Mouse (Mus musculus): ENCODE results near the gene Ephb4. TPM values are rescaled to one million over a fixed set of nuclear protein-coding genes. Genes with fewer than 3 reads are reported as not detected.

The Ephb4 gene
- total and polyA plus RNA-seq, 2 experiments from 2014 or later, result 5.5 to 18.3 TPM

DNA sequence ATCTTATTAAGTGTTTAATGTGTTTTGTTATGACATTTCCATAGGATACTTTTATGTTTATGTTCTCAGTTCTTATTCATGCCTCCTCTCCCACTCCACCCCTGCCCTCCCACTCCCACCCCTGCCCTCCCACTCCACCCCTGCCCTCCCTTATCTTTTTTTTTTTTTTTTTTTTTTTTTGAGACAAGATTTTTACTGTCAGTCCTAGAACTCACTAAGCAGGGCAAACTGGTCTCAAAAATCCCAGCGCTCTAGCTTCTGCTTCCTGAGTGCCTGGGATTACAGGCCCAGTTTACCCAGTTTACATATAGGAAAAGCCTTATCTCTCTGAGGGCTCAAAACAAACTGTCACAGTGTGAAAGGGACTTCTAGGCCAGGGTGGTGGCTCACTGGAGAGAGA is 3.5 kb upstream of the Ephb4 start:
- Histone ChIP-seq H3K4me3 (ENCODE audit: low read length) (no peak overlapping the region), H3K9me3 (ENCODE audit: low read length) (0 out of 2 replicates have a peak, but pooled peaks cover 2% of the 10 kb centered on the region), H3K4me2 (ENCODE audit: low read depth, low read length) (no peak overlapping the region), H3K4me1 (ENCODE audit: insufficient read depth, low read length) (0 out of 2 replicates have a peak, but pooled peaks cover 13% of the 10 kb centered on the region), H3K27ac (no peak overlapping the region), H3K9ac (replicated peaks; ENCODE audit: low read length) (no peak overlapping the region), H3K36me3 (ENCODE audit: insufficient read depth, low read length) (no peaks in the 10 kb centered on the region), H3K27me3 (ENCODE audit: insufficient read depth, low read length) (0 out of 2 replicates have a peak, but pooled peaks cover 6% of the 10 kb centered on the region)
- no peak for ATAC-seq
- WGBS, result 90% methylated on average over 1 of the region's 1 CpGs
- DNase-seq (ENCODE audit: low spot score), result no peak
- TF ChIP-seq CTCF (IDR thresholded peaks at IDR 0.05; ENCODE audit: low read depth), result no peak

DNA sequence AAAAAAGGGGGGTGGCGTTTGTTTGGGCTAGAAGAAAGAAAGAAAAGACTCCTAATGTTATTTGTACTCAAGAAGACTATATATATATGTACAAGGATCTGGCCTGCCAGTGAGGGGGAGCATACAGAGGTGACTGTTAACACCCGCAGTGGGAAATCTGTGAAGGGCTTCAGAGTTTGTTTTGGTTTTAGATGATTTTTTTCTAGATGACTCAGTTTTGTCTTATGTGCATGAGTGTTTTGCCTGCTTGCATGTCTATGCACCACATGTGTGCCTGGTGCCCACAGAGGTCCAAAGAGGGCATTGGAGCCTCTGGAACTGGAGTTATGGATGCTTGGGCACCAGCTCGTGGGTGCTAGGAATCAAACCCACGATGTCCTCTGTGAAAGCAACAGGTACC is 2.9 kb upstream of the Ephb4 start:
- 87% methylated on average over 4 of the region's 4 CpGs for WGBS

GRCm38 (mm10) chr5:137347856-137348255 is 2.1 kb upstream of the Ephb4 start:
- Histone ChIP-seq H3K4me1 (ENCODE audit: insufficient read depth, low read length) (0 out of 2 replicates have a peak, but pooled peaks cover 15% of the 10 kb centered on the region), H3K27me3 (ENCODE audit: insufficient read depth, low read length) (0 out of 2 replicates have a peak, but pooled peaks cover 6% of the 10 kb centered on the region), H3K4me3 (ENCODE audit: low read length) (no peak overlapping the region), H3K27ac (no peak overlapping the region), H3K4me2 (ENCODE audit: low read depth, low read length) (no peak overlapping the region), H3K9me3 (ENCODE audit: low read length) (0 out of 2 replicates have a peak, but pooled peaks cover 2% of the 10 kb centered on the region), H3K9ac (replicated peaks; ENCODE audit: low read length) (no peak overlapping the region), H3K36me3 (ENCODE audit: insufficient read depth, low read length) (no peaks in the 10 kb centered on the region)
- no peak for TF ChIP-seq CTCF (IDR thresholded peaks at IDR 0.05; ENCODE audit: low read depth)
- ATAC-seq, result no peak
- 33% methylated on average over 7 of the region's 7 CpGs for WGBS
- no peak for DNase-seq (ENCODE audit: low spot score)

More for the DNA sequence above, 2.9 kb upstream of the Ephb4 start:
- no peak overlapping the region for H3K4me2 ChIP-seq (ENCODE audit: low read depth, low read length)
- DNase-seq (ENCODE audit: low spot score) (no peak), ATAC-seq (no peak)
- no peak overlapping the region for H3K27ac ChIP-seq
- H3K4me1 ChIP-seq (ENCODE audit: insufficient read depth, low read length), result 0 out of 2 replicates have a peak, but pooled peaks cover 15% of the 10 kb centered on the region
- H3K4me3 ChIP-seq (ENCODE audit: low read length), result no peak overlapping the region
- no peaks in the 10 kb centered on the region for H3K36me3 ChIP-seq (ENCODE audit: insufficient read depth, low read length)
- H3K9me3 ChIP-seq (ENCODE audit: low read length), result 0 out of 2 replicates have a peak, but pooled peaks cover 2% of the 10 kb centered on the region
- H3K27me3 ChIP-seq (ENCODE audit: insufficient read depth, low read length), result 0 out of 2 replicates have a peak, but pooled peaks cover 6% of the 10 kb centered on the region
- H3K9ac ChIP-seq (replicated peaks; ENCODE audit: low read length), result no peak overlapping the region
- no peak for TF ChIP-seq CTCF (IDR thresholded peaks at IDR 0.05; ENCODE audit: low read depth)

DNA sequence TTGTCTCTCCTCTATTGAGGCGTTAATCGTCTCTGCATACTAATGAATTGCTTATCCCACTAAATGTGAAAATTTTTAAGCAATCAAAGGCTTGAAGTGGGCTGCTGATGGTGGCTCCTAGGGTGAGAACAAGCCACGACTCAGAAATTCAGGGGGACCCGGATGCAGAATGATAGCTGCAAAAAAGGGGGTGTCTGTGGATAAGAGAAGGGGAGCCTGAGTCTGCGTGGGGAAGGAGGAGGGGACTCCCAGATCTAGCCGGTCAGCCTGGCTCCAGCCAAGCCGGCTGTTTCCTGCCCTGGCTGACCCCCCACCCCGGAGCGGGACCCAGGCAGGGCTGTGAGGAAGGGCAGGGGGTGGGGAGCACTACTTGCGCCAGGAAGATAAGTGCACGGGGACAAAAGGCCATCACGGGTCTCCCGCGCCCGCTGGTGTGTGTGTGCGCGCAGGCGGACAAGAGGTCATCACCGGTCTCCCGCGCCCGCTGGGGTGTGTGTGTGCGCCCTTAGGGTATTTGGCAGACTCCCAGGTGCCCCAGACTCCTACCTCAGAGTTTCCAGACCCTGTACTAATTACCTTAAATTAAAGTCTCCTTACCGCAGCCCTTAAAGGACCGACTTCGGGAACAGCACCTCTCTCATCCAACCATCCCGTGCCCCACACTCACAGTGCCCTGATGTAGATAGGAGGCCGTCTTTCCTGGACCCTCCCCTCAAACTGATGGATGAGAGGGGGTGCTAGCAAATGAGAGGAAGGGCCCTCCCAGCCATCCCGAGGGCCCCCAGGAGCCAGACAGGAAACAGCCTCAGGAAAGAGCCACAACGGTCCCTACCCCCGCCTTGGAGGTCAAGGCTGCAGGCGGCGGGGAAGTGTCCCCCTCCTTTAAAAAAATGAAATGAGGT is 1.2 kb upstream of the Ephb4 start:
- ATAC-seq (no peak), DNase-seq (ENCODE audit: low spot score) (no peak)
- TF ChIP-seq CTCF (IDR thresholded peaks at IDR 0.05; ENCODE audit: low read depth), result no peak
- H3K36me3 ChIP-seq (ENCODE audit: insufficient read depth, low read length), result no peaks in the 10 kb centered on the region
- H3K27ac ChIP-seq, result peak overlapping the region; percentile 37; the same call in 1 of the 2 replicates
- 0 out of 2 replicates have a peak, but pooled peaks cover 1% of the 10 kb centered on the region for H3K9me3 ChIP-seq (ENCODE audit: low read length)
- peak overlapping the region; percentile 52 for H3K9ac ChIP-seq (replicated peaks; ENCODE audit: low read length)
- WGBS, result 1% methylated on average over 33 of the region's 33 CpGs
- peak overlapping the region; percentile 86 for H3K4me2 ChIP-seq (ENCODE audit: low read depth, low read length)
- 0 out of 2 replicates have a peak, but pooled peaks cover 6% of the 10 kb centered on the region for H3K27me3 ChIP-seq (ENCODE audit: insufficient read depth, low read length)
- 0 out of 2 replicates have a peak, but pooled peaks cover 15% of the 10 kb centered on the region for H3K4me1 ChIP-seq (ENCODE audit: insufficient read depth, low read length)
- H3K4me3 ChIP-seq (ENCODE audit: low read length), result peak overlapping the region; percentile 57

DNA sequence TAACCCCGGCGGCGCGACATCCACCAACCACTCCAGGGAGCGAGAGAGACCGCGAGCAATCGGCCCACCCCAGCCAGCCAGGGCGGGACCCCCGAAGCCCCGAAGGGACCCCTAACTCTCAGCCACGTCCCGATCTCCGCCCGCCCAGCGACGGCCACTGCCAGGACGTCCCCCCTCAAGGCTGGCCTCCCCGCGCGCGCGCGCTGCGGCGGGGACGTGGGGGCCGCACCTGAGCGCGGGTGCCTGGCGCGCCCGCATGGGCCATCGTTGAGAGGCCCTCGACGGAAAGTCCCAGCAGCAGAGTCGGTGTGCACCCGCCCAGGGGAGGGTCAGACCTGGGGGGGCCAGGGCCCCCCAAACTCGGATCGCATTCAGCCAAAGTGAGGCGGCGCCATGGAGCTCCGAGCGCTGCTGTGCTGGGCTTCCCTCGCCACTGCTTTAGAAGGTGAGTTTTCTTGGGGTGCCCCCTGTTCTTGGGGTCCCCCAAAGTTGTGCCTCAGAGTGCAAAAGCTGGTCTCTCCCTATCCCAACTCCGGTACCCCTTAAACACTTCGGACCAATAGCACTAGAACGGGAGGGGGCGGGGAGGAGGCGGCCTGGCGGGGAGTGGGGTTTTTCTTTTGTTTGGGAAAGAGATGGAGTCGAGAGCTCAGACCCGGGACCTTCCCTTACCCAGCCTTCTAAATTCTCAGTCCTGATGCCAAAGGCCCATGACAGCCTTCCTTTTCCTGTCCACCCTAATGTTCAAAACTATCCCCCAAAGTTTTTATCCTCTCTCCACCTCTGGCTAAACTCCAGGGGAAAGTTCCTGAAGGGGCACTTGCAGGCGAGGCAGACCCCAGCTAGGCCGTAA is 522 bp downstream of the Ephb4 start:
- H3K9ac ChIP-seq (replicated peaks; ENCODE audit: low read length), result peak overlapping the region; percentile 55
- peak overlapping the region; percentile 86 for H3K4me2 ChIP-seq (ENCODE audit: low read depth, low read length)
- H3K27me3 ChIP-seq (ENCODE audit: insufficient read depth, low read length), result 0 out of 2 replicates have a peak, but pooled peaks cover 6% of the 10 kb centered on the region
- 2% methylated on average over 55 of the region's 55 CpGs for WGBS
- peak; percentile 44 for DNase-seq (ENCODE audit: low spot score)
- no peak for TF ChIP-seq CTCF (IDR thresholded peaks at IDR 0.05; ENCODE audit: low read depth)
- peak overlapping the region; percentile 62 for H3K27ac ChIP-seq
- H3K4me3 ChIP-seq (ENCODE audit: low read length), result peak overlapping the region; percentile 57
- 0 out of 2 replicates have a peak, but pooled peaks cover 15% of the 10 kb centered on the region for H3K4me1 ChIP-seq (ENCODE audit: insufficient read depth, low read length)
- no peaks in the 10 kb centered on the region for H3K36me3 ChIP-seq (ENCODE audit: insufficient read depth, low read length)
- ATAC-seq, result peak; percentile 74
- H3K9me3 ChIP-seq (ENCODE audit: low read length), result no peaks in the 10 kb centered on the region

GRCm38 (mm10) chr5:137351058-137351380 is 1.1 kb downstream of the Ephb4 start:
- Histone ChIP-seq H3K27ac (peak overlapping the region; percentile 62), H3K4me2 (ENCODE audit: low read depth, low read length) (peak overlapping the region; percentile 86), H3K4me1 (ENCODE audit: insufficient read depth, low read length) (0 out of 2 replicates have a peak, but pooled peaks cover 15% of the 10 kb centered on the region), H3K9me3 (ENCODE audit: low read length) (no peaks in the 10 kb centered on the region), H3K4me3 (ENCODE audit: low read length) (peak overlapping the region; percentile 57), H3K36me3 (ENCODE audit: insufficient read depth, low read length) (no peaks in the 10 kb centered on the region), H3K27me3 (ENCODE audit: insufficient read depth, low read length) (0 out of 2 replicates have a peak, but pooled peaks cover 6% of the 10 kb centered on the region), H3K9ac (replicated peaks; ENCODE audit: low read length) (peak overlapping the region; percentile 55)
- 5% methylated on average over 8 of the region's 8 CpGs for WGBS
- ATAC-seq (no peak), DNase-seq (ENCODE audit: low spot score) (no peak)
- TF ChIP-seq CTCF (IDR thresholded peaks at IDR 0.05; ENCODE audit: low read depth), result no peak

Measured in hindbrain, postnatal 0 days (tissue).